Mouse (Mus musculus): ENCODE data around the gene Mllt6. TPM values are rescaled to one million over a fixed set of nuclear protein-coding genes. Genes with fewer than 3 reads are reported as not detected.
A peak's percentile ranks its signal among the peaks of the same experiment; 100 is the strongest.
"Not testable (repeated sequence)": the region's sequence is repeated elsewhere in the genome, so short reads cannot be mapped to it uniquely, and the experiment has no call there.

Mllt6 gene
- polyA plus RNA-seq, 1 experiment from 2014 or later: 4.1 TPM

- no peak overlapping the region for H3K27ac ChIP-seq (ENCODE audit: low read depth, low read length)
- peaks cover 49% of the 10 kb centered on the region for H3K27me3 ChIP-seq (ENCODE audit: control insufficient read depth, insufficient read depth, low read length)
- H3K4me3 ChIP-seq (ENCODE audit: low read depth, low read length): peak overlapping the region; percentile 74
- H3K4me1 ChIP-seq (replicated peaks; ENCODE audit: control insufficient read depth, insufficient read depth, low read length): peaks cover 26% of the 10 kb centered on the region
- no peak for ATAC-seq (ENCODE audit: low FRiP score)
- H3K9me3 ChIP-seq (ENCODE audit: control insufficient read depth, low read length): no peaks in the 10 kb centered on the region
- DNase-seq (ENCODE audit: low spot score): peak; percentile 64
- no peaks in the 10 kb centered on the region for H3K36me3 ChIP-seq (ENCODE audit: control insufficient read depth, insufficient read depth, low read length)
- under 1% methylated on average over 30 of the region's 30 CpGs for WGBS
- H3K4me2 ChIP-seq (replicated peaks; ENCODE audit: low read depth, low read length): peak overlapping the region; percentile 91
- peak overlapping the region; percentile 40; the same call in 1 of the 2 replicates for H3K9ac ChIP-seq (ENCODE audit: low read depth, low read length)
Observed at GRCm38 (mm10) chr11:97627556-97628302, 35.5 kb upstream of the Mllt6 start.

GRCm38 (mm10) chr11:97628303-97628567 is 35.0 kb upstream of the Mllt6 start:
- H3K4me2 ChIP-seq (replicated peaks; ENCODE audit: low read depth, low read length): peak overlapping the region; percentile 91
- H3K4me3 ChIP-seq (ENCODE audit: low read depth, low read length): peak overlapping the region; percentile 74
- DNase-seq (ENCODE audit: low spot score): no peak
- H3K27ac ChIP-seq (ENCODE audit: low read depth, low read length): no peak overlapping the region
- WGBS: 1% methylated on average over 27 of the region's 28 CpGs
- H3K9me3 ChIP-seq (ENCODE audit: control insufficient read depth, low read length): no peaks in the 10 kb centered on the region
- H3K9ac ChIP-seq (ENCODE audit: low read depth, low read length): peak overlapping the region; percentile 79
- no peaks in the 10 kb centered on the region for H3K36me3 ChIP-seq (ENCODE audit: control insufficient read depth, insufficient read depth, low read length)
- peaks cover 26% of the 10 kb centered on the region for H3K4me1 ChIP-seq (replicated peaks; ENCODE audit: control insufficient read depth, insufficient read depth, low read length)
- H3K27me3 ChIP-seq (ENCODE audit: control insufficient read depth, insufficient read depth, low read length): peaks cover 49% of the 10 kb centered on the region
- ATAC-seq (ENCODE audit: low FRiP score): no peak

DNA sequence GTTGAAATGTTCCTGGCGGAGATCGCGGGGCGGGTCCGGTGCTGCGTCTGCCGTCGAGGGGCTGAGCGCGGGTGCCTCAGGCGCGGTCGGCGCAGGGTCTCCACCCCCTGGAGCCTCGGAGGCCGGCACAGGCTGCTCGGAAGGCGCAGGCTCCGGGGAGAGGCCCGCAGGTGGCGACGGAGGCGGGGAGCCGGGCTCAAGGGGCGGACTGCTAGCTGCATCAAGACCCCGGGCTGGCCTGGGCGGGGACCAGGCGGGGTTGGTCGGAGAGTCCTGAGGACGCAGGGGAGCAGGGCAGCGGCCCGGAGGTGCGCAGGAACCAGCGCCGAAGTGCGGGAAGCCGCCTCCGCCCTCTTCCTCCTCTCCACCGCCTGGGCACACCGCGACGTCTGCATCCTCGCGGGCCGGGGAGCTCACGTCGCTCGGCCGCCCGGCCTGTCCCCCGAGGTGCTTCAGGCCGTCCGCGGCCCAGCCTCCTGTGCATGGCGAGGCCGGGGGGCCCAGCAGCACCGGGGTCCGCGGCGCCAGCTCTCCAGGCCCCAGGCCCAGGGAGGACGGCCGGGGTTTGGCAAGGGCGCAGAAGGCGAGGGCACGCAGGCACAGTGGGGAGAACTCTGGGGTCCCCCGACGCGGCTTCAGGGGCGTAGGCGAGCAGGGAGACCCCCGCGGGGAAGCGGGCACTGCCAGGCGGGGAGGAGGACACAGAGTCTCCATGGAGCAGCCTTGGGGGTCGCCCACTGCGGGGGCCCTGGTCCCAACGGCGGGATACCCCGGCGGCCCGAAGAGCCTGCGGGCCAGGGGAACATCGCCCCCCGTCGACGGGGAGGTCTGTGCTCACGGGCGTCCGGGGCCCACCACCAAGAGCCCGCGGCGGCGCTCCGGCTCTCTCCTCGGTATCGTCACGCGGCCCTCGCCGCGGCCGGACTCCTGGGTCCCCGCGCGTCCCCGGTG is 34.4 kb upstream of the Mllt6 start:
- peak; percentile 68 for DNase-seq (ENCODE audit: low spot score)
- Histone ChIP-seq H3K9ac (ENCODE audit: low read depth, low read length) (peak overlapping the region; percentile 79), H3K27me3 (ENCODE audit: control insufficient read depth, insufficient read depth, low read length) (peaks cover 49% of the 10 kb centered on the region), H3K27ac (ENCODE audit: low read depth, low read length) (peak overlapping the region; percentile 65; the same call in 1 of the 2 replicates), H3K4me2 (replicated peaks; ENCODE audit: low read depth, low read length) (peak overlapping the region; percentile 91), H3K4me3 (ENCODE audit: low read depth, low read length) (peak overlapping the region; percentile 74), H3K36me3 (ENCODE audit: control insufficient read depth, insufficient read depth, low read length) (no peaks in the 10 kb centered on the region), H3K4me1 (replicated peaks; ENCODE audit: control insufficient read depth, insufficient read depth, low read length) (peaks cover 26% of the 10 kb centered on the region), H3K9me3 (ENCODE audit: control insufficient read depth, low read length) (no peaks in the 10 kb centered on the region)
- under 1% methylated on average over 74 of the region's 106 CpGs for WGBS
- peak; percentile 41 for ATAC-seq (ENCODE audit: low FRiP score)

DNA sequence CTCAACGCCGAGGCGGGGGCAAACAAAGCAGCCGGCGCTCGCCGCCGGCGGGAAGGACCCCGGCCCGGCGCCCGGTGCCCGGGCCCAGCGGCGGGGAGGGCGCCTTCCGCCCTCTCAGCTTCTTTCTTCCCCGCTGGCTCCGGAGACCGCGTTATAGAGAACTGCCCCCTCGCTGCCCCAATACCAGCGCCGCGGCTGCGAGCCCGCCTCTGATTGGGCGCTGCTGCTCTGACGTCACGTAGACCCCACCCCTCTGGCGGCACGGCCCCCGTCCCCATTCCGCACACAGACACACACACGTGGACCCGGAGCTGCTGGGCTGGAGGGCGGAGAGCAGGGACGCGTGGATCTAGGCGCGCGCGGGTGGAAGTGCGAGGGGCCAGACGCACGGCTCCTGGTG is 33.6 kb upstream of the Mllt6 start, which contains the start of gene Epop:
Gene Epop (minus strand): TSS at position 127 of the 400 bp plus-strand sequence.
- H3K4me2 ChIP-seq (replicated peaks; ENCODE audit: low read depth, low read length): peak within 1 kb of the TSS; percentile 91
- peaks cover 26% of the 10 kb centered on the region for H3K4me1 ChIP-seq (replicated peaks; ENCODE audit: control insufficient read depth, insufficient read depth, low read length)
- peak within 1 kb of the TSS; percentile 79 for H3K9ac ChIP-seq (ENCODE audit: low read depth, low read length)
- peaks cover 49% of the 10 kb centered on the region for H3K27me3 ChIP-seq (ENCODE audit: control insufficient read depth, insufficient read depth, low read length)
- peak within 1 kb of the TSS; percentile 74 for H3K4me3 ChIP-seq (ENCODE audit: low read depth, low read length)
- no peaks in the 10 kb centered on the region for H3K36me3 ChIP-seq (ENCODE audit: control insufficient read depth, insufficient read depth, low read length)
- H3K9me3 ChIP-seq (ENCODE audit: control insufficient read depth, low read length): no peaks in the 10 kb centered on the region
- ATAC-seq (ENCODE audit: low FRiP score) (peak; percentile 91), DNase-seq (ENCODE audit: low spot score) (peak; percentile 91)
- peak within 1 kb of the TSS; percentile 65; the same call in 1 of the 2 replicates for H3K27ac ChIP-seq (ENCODE audit: low read depth, low read length)
- WGBS: under 1% methylated on average over 33 of the region's 47 CpGs

- Histone ChIP-seq H3K27ac (ENCODE audit: low read depth, low read length) (no peak overlapping the region), H3K9ac (ENCODE audit: low read depth, low read length) (no peak overlapping the region), H3K4me3 (ENCODE audit: low read depth, low read length) (no peak overlapping the region), H3K4me1 (replicated peaks; ENCODE audit: control insufficient read depth, insufficient read depth, low read length) (peaks cover 26% of the 10 kb centered on the region), H3K9me3 (ENCODE audit: control insufficient read depth, low read length) (no peaks in the 10 kb centered on the region), H3K27me3 (ENCODE audit: control insufficient read depth, insufficient read depth, low read length) (peaks cover 47% of the 10 kb centered on the region), H3K4me2 (replicated peaks; ENCODE audit: low read depth, low read length) (no peak overlapping the region), H3K36me3 (ENCODE audit: control insufficient read depth, insufficient read depth, low read length) (no peaks in the 10 kb centered on the region)
- DNase-seq (ENCODE audit: low spot score): no peak
- no peak for ATAC-seq (ENCODE audit: low FRiP score)
- WGBS: 38% methylated on average over 2 of the region's 2 CpGs
Observed at GRCm38 (mm10) chr11:97631046-97631445, 32.2 kb upstream of the Mllt6 start.

- no peak overlapping the region for H3K27ac ChIP-seq (ENCODE audit: low read depth, low read length)
- WGBS: 16% methylated on average over 5 of the region's 5 CpGs
- peaks cover 24% of the 10 kb centered on the region for H3K4me1 ChIP-seq (replicated peaks; ENCODE audit: control insufficient read depth, insufficient read depth, low read length)
- peaks cover 47% of the 10 kb centered on the region for H3K27me3 ChIP-seq (ENCODE audit: control insufficient read depth, insufficient read depth, low read length)
- DNase-seq (ENCODE audit: low spot score): no peak
- no peak overlapping the region for H3K4me2 ChIP-seq (replicated peaks; ENCODE audit: low read depth, low read length)
- no peaks in the 10 kb centered on the region for H3K36me3 ChIP-seq (ENCODE audit: control insufficient read depth, insufficient read depth, low read length)
- no peaks in the 10 kb centered on the region for H3K9me3 ChIP-seq (ENCODE audit: control insufficient read depth, low read length)
- ATAC-seq (ENCODE audit: low FRiP score): no peak
- no peak overlapping the region for H3K4me3 ChIP-seq (ENCODE audit: low read depth, low read length)
- no peak overlapping the region for H3K9ac ChIP-seq (ENCODE audit: low read depth, low read length)
Observed at GRCm38 (mm10) chr11:97631500-97631899, 31.7 kb upstream of the Mllt6 start.

DNA sequence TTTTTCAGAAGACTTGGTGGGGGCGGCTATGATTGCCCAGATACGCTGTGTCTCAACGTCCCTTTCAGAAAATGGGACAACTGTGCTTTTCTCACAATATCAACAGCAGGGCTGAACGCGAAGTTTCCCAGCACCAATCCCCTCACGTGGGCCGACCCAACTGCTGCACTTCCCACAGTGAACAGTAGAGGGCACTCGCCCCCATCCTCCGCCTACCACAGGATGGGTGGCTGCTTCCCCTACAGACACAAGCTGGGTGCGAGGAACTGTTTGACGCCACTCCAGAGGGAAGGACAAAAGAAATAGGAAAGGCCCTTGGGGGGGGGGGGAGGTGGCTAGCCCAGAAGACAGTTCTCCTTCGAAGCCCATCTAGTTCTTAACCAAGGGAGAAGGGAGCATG is 31.3 kb upstream of the Mllt6 start:
- Histone ChIP-seq H3K4me1 (replicated peaks; ENCODE audit: control insufficient read depth, insufficient read depth, low read length) (peaks cover 20% of the 10 kb centered on the region), H3K4me3 (ENCODE audit: low read depth, low read length) (no peak overlapping the region), H3K9me3 (ENCODE audit: control insufficient read depth, low read length) (no peaks in the 10 kb centered on the region), H3K27me3 (ENCODE audit: control insufficient read depth, insufficient read depth, low read length) (peaks cover 45% of the 10 kb centered on the region), H3K27ac (ENCODE audit: low read depth, low read length) (no peak overlapping the region), H3K36me3 (ENCODE audit: control insufficient read depth, insufficient read depth, low read length) (no peaks in the 10 kb centered on the region), H3K4me2 (replicated peaks; ENCODE audit: low read depth, low read length) (no peak overlapping the region), H3K9ac (ENCODE audit: low read depth, low read length) (no peak overlapping the region)
- peak; percentile 92 for DNase-seq (ENCODE audit: low spot score)
- ATAC-seq (ENCODE audit: low FRiP score): peak; percentile 17; the same call in 1 of the 2 replicates
- WGBS: 3% methylated on average over 12 of the region's 12 CpGs

GRCm38 (mm10) chr11:97632440-97632839 is 30.8 kb upstream of the Mllt6 start:
- Histone ChIP-seq H3K27me3 (ENCODE audit: control insufficient read depth, insufficient read depth, low read length) (peaks cover 40% of the 10 kb centered on the region), H3K4me1 (replicated peaks; ENCODE audit: control insufficient read depth, insufficient read depth, low read length) (peaks cover 15% of the 10 kb centered on the region)
- H3K9ac ChIP-seq (ENCODE audit: low read depth, low read length); DNase-seq (ENCODE audit: low spot score); H3K36me3 ChIP-seq (ENCODE audit: control insufficient read depth, insufficient read depth, low read length); H3K9me3 ChIP-seq (ENCODE audit: control insufficient read depth, low read length); H3K4me2 ChIP-seq (replicated peaks; ENCODE audit: low read depth, low read length); H3K4me3 ChIP-seq (ENCODE audit: low read depth, low read length); H3K27ac ChIP-seq (ENCODE audit: low read depth, low read length); ATAC-seq (ENCODE audit: low FRiP score): not testable (repeated sequence)
- WGBS: 89% methylated on average over 4 of the region's 4 CpGs
